Mouse (Mus musculus): ENCODE results near the gene Prss36. TPM values are rescaled to one million over a fixed set of nuclear protein-coding genes. Genes with fewer than 3 reads are reported as not detected.

The Prss36 gene
- polyA plus RNA-seq (2015; fragmentation: Nextera tagmentation; extraction: Ambion mirVana) = 18.5 and 19.6 TPM in 2 replicates

GRCm38 (mm10) chr7:127946470-127947023 lies at the start of gene Prss36:
Gene Prss36, minus strand, starts transcription at chr7:127946725.

GRCm38 (mm10) chr7:127993341-127993977 lies 46.9 kb upstream of the Prss36 start, which contains the start of gene Pycard:
Gene Pycard, minus strand, starts transcription at chr7:127993867.

GRCm38 (mm10) chr7:127967004-127967921 lies 20.7 kb upstream of the Prss36 start, which contains the start of gene Fus:
Gene Fus, plus strand, starts transcription at chr7:127967457.

GRCm38 (mm10) chr7:127929923-127930322 lies 16.6 kb downstream of the Prss36 start, which contains the start of gene Prss8:
Gene Prss8, minus strand, starts transcription at chr7:127930104.

GRCm38 (mm10) chr7:127912190-127912871 lies 34.2 kb downstream of the Prss36 start, which contains the start of gene Kat8:
Gene Kat8, plus strand, starts transcription at chr7:127912516.

GRCm38 (mm10) chr7:127903971-127904796 lies 42.3 kb downstream of the Prss36 start, which contains the start of gene Bckdk:
Gene Bckdk, plus strand, starts transcription at chr7:127904082.

GRCm38 (mm10) chr7:127895442-127895841 lies 51.1 kb downstream of the Prss36 start, which contains the start of the genes Gm21974 and Vkorc1:
Gene Gm21974, minus strand, starts transcription at chr7:127895454.
Gene Vkorc1, minus strand, starts transcription at chr7:127895617.

GRCm38 (mm10) chr7:127890798-127891197 lies 55.7 kb downstream of the Prss36 start, which contains the start of gene Prss53:
Gene Prss53, minus strand, starts transcription at chr7:127890970.

Other genes with a start within 250 kb of the Prss36 start
- gene Bcl7c, start 237.8 kb downstream of the Prss36 start, polyA plus RNA-seq (2015; fragmentation: Nextera tagmentation; extraction: Ambion mirVana) = 59.4 and 60.7 TPM in 2 replicates
- gene Ctf1, start 234.0 kb downstream of the Prss36 start, polyA plus RNA-seq (2015; fragmentation: Nextera tagmentation; extraction: Ambion mirVana) = 5.3 and 5.8 TPM in 2 replicates
- 0.08 TPM in 1 of 2 replicates, not detected in the other for gene Ctf2, start 214.6 kb downstream of the Prss36 start, polyA plus RNA-seq (2015; fragmentation: Nextera tagmentation; extraction: Ambion mirVana)
- 7.4 and 8.8 TPM in 2 replicates for gene Fbxl19, start 202.2 kb downstream of the Prss36 start, polyA plus RNA-seq (2015; fragmentation: Nextera tagmentation; extraction: Ambion mirVana)
- 13.2 and 13.7 TPM in 2 replicates for gene Orai3, start 176.9 kb downstream of the Prss36 start, polyA plus RNA-seq (2015; fragmentation: Nextera tagmentation; extraction: Ambion mirVana)
- 17.7 and 18.5 TPM in 2 replicates for gene Setd1a, start 170.1 kb downstream of the Prss36 start, polyA plus RNA-seq (2015; fragmentation: Nextera tagmentation; extraction: Ambion mirVana)
- gene Gm49388, start 161.1 kb downstream of the Prss36 start, polyA plus RNA-seq (2015; fragmentation: Nextera tagmentation; extraction: Ambion mirVana) = not detected in 2 replicates
- 12.2 and 12.5 TPM in 2 replicates for gene Hsd3b7, start 146.1 kb downstream of the Prss36 start, polyA plus RNA-seq (2015; fragmentation: Nextera tagmentation; extraction: Ambion mirVana)
- gene Stx4a, start 122.4 kb downstream of the Prss36 start, polyA plus RNA-seq (2015; fragmentation: Nextera tagmentation; extraction: Ambion mirVana) = 28.1 and 32.5 TPM in 2 replicates
- gene Stx1b, start 122.2 kb downstream of the Prss36 start, polyA plus RNA-seq (2015; fragmentation: Nextera tagmentation; extraction: Ambion mirVana) = 78.8 and 97.1 TPM in 2 replicates
- gene Zfp646, start 70.5 kb downstream of the Prss36 start, polyA plus RNA-seq (2015; fragmentation: Nextera tagmentation; extraction: Ambion mirVana) = 3.8 and 4.5 TPM in 2 replicates
- 21.9 and 22.7 TPM in 2 replicates for gene Zfp668, start 69.9 kb downstream of the Prss36 start, polyA plus RNA-seq (2015; fragmentation: Nextera tagmentation; extraction: Ambion mirVana)
- 0.76 and 0.77 TPM in 2 replicates for gene Prss53, start 55.8 kb downstream of the Prss36 start, polyA plus RNA-seq (2015; fragmentation: Nextera tagmentation; extraction: Ambion mirVana)
- not detected in 2 replicates for gene Gm21974, start 51.3 kb downstream of the Prss36 start, polyA plus RNA-seq (2015; fragmentation: Nextera tagmentation; extraction: Ambion mirVana)
- gene Vkorc1, start 51.1 kb downstream of the Prss36 start, polyA plus RNA-seq (2015; fragmentation: Nextera tagmentation; extraction: Ambion mirVana) = 94.0 and 98.3 TPM in 2 replicates
- 59.5 and 62.2 TPM in 2 replicates for gene Bckdk, start 42.6 kb downstream of the Prss36 start, polyA plus RNA-seq (2015; fragmentation: Nextera tagmentation; extraction: Ambion mirVana)
- gene Kat8, start 34.2 kb downstream of the Prss36 start, polyA plus RNA-seq (2015; fragmentation: Nextera tagmentation; extraction: Ambion mirVana) = 32.9 and 34.4 TPM in 2 replicates
- gene Prss8, start 16.6 kb downstream of the Prss36 start, polyA plus RNA-seq (2015; fragmentation: Nextera tagmentation; extraction: Ambion mirVana) = 0.75 and 0.80 TPM in 2 replicates
- gene Fus, start 20.7 kb upstream of the Prss36 start, polyA plus RNA-seq (2015; fragmentation: Nextera tagmentation; extraction: Ambion mirVana) = 283 and 308 TPM in 2 replicates
- gene Pycard, start 47.1 kb upstream of the Prss36 start, polyA plus RNA-seq (2015; fragmentation: Nextera tagmentation; extraction: Ambion mirVana) = 13.0 and 15.8 TPM in 2 replicates
- not detected in 2 replicates for gene Trim72, start 57.2 kb upstream of the Prss36 start, polyA plus RNA-seq (2015; fragmentation: Nextera tagmentation; extraction: Ambion mirVana)
- gene Itgam, start 115.9 kb upstream of the Prss36 start, polyA plus RNA-seq (2015; fragmentation: Nextera tagmentation; extraction: Ambion mirVana) = 1.4 and 1.5 TPM in 2 replicates
- gene Gm49368, start 116.0 kb upstream of the Prss36 start, polyA plus RNA-seq (2015; fragmentation: Nextera tagmentation; extraction: Ambion mirVana) = not detected in 2 replicates
- 0.08 TPM in 1 of 2 replicates, not detected in the other for gene Itgax, start 182.8 kb upstream of the Prss36 start, polyA plus RNA-seq (2015; fragmentation: Nextera tagmentation; extraction: Ambion mirVana)
- 0.32 TPM in 1 of 2 replicates, not detected in the other for gene Itgad, start 207.7 kb upstream of the Prss36 start, polyA plus RNA-seq (2015; fragmentation: Nextera tagmentation; extraction: Ambion mirVana)